Mouse (Mus musculus) kidney, adult 2 months (tissue): ENCODE data around the gene Olfr745. TPM values are rescaled to one million over a fixed set of nuclear protein-coding genes. Genes with fewer than 3 reads are reported as not detected.

Experiments used
- DNase-seq: peaks from one replicate; pipeline ENCODE4 v3.0.0; 2021
- H3K27ac ChIP-seq: fragments of 200-500 bp; 2 replicates; pipeline ENCODE4 v1.5.1; 2012; ENCODE audit warnings: low read depth, low read length, control low read depth, inconsistent platforms; ENCODE audit not compliant: insufficient read depth
- H3K27me3 ChIP-seq: fragments of 200-500 bp; replicated peaks from 2 replicates; pipeline ENCODE4 v1.6.1; 2012; ENCODE audit warnings: mild to moderate bottlenecking, moderate library complexity, low read length, inconsistent platforms; ENCODE audit not compliant: control insufficient read depth, insufficient read depth
- H3K36me3 ChIP-seq: fragments of 200-500 bp; 2 replicates; pipeline ENCODE4 v1.6.1; 2012; ENCODE audit warnings: mild to moderate bottlenecking, moderate library complexity, low read length, inconsistent platforms; ENCODE audit not compliant: control insufficient read depth, insufficient read depth
- H3K4me1 ChIP-seq: fragments of 200-500 bp; 2 replicates; pipeline ENCODE4 v1.6.1; 2011; ENCODE audit warnings: low read length; ENCODE audit not compliant: control insufficient read depth, insufficient read depth
- H3K4me3 ChIP-seq: fragments of 200-500 bp; 2 replicates; pipeline ENCODE4 v1.5.1; 2011; ENCODE audit warnings: mild to moderate bottlenecking, low read depth, low read length, control low read depth; ENCODE audit not compliant: insufficient read depth
- CTCF ChIP-seq: fragments of 200-500 bp; conservative IDR thresholded peaks from 2 replicates; pipeline ENCODE4 v1.5.1; 2011; ENCODE audit warnings: low read depth, mild to moderate bottlenecking, control low read depth, low read length, moderate library complexity, mixed read lengths; ENCODE audit not compliant: insufficient read depth, insufficient read length
- POLR2A ChIP-seq: fragments of 200-500 bp; IDR thresholded peaks from one replicate; pipeline ENCODE4 v1.6.1; 2011; ENCODE audit warnings: low read depth, low read length, control low read depth
- whole genome bisulfite sequencing: fragments of 180-500 bp; shearing (Covaris S2); methylation state at CpG from one replicate; pipeline ENCODE4 v1.1.7; 2018; 5-methylcytosine and 5-hydroxymethylcytosine counted together
- polyA plus RNA-seq: library from polyadenylated mRNA; depleted of rRNA; stranded (reverse); fragments of >200 nt; gene quantifications from 2 replicates; pipeline ENCODE4 v1.2.3, GENCODE M21; 2012; rRNA removed

Gene Olfr745
- not detected in 2 replicates for polyA plus RNA-seq

GRCm38 (mm10) chr14:50639088-50639487 is at the start of gene Olfr745:
Olfr745 (plus strand) TSS chr14:50639388.
- WGBS, result 67% methylated on average over 2 of the region's 2 CpGs

GRCm38 (mm10) chr14:50614579-50614978 is 24.6 kb upstream of the Olfr745 start, which contains the start of gene Olfr744:
Olfr744 (plus strand) TSS chr14:50614879.
- TF ChIP-seq CTCF, result no peak
- no peak for TF ChIP-seq POLR2A
- WGBS, result 90% methylated on average over 2 of the region's 2 CpGs
- Histone ChIP-seq H3K4me3 (no peak within 1 kb of the TSS), H3K27me3 (no peaks in the 10 kb centered on the region), H3K36me3 (no peaks in the 10 kb centered on the region), H3K27ac (no peak within 1 kb of the TSS), H3K4me1 (no peaks in the 10 kb centered on the region)
- no peak for DNase-seq

More at GRCm38 (mm10) chr14:50639088-50639487, at the start of gene Olfr745:
- Histone ChIP-seq H3K27ac (no peak within 1 kb of the TSS), H3K4me3 (no peak within 1 kb of the TSS), H3K27me3 (no peaks in the 10 kb centered on the region), H3K36me3 (no peaks in the 10 kb centered on the region), H3K4me1 (no peaks in the 10 kb centered on the region)
- TF ChIP-seq POLR2A, result no peak
- TF ChIP-seq CTCF, result no peak
- DNase-seq, result no peak

- no peaks in the 10 kb centered on the region for H3K27me3 ChIP-seq
- H3K36me3 ChIP-seq, result no peaks in the 10 kb centered on the region
- TF ChIP-seq CTCF (no peak), POLR2A (no peak)
- no peak for DNase-seq
- H3K4me1 ChIP-seq, result no peaks in the 10 kb centered on the region
- H3K4me3 ChIP-seq, result no peak within 1 kb of the TSS
- H3K27ac ChIP-seq, result no peak within 1 kb of the TSS
Observed at GRCm38 (mm10) chr14:50646783-50647182, 7.6 kb downstream of the Olfr745 start, which contains the start of gene Olfr746. Olfr746 (plus strand) TSS chr14:50647083.

- Histone ChIP-seq H3K27ac (no peak within 1 kb of the TSS), H3K4me1 (no peaks in the 10 kb centered on the region), H3K4me3 (no peak within 1 kb of the TSS), H3K27me3 (no peaks in the 10 kb centered on the region), H3K36me3 (no peaks in the 10 kb centered on the region)
- TF ChIP-seq CTCF (no peak), POLR2A (no peak)
- DNase-seq, result no peak
- 90% methylated on average over 3 of the region's 3 CpGs for WGBS
Observed at GRCm38 (mm10) chr14:50693106-50693505, 53.9 kb downstream of the Olfr745 start, which contains the start of gene Olfr747. Olfr747 (minus strand) TSS chr14:50693206.

Other genes with a start within 250 kb of the Olfr745 start
- gene Olfr738, start 231.8 kb upstream of the Olfr745 start, polyA plus RNA-seq, result not detected in 2 replicates
- gene Olfr739, start 220.8 kb upstream of the Olfr745 start, polyA plus RNA-seq, result not detected in 2 replicates
- gene Olfr740, start 193.8 kb upstream of the Olfr745 start, polyA plus RNA-seq, result not detected in 2 replicates
- gene Olfr741, start 166.7 kb upstream of the Olfr745 start, polyA plus RNA-seq, result not detected in 2 replicates
- not detected in 2 replicates for gene Olfr742, start 135.8 kb upstream of the Olfr745 start, polyA plus RNA-seq
- gene Olfr743, start 117.5 kb upstream of the Olfr745 start, polyA plus RNA-seq, result not detected in 2 replicates
- gene Olfr744, start 24.5 kb upstream of the Olfr745 start, polyA plus RNA-seq, result not detected in 2 replicates
- gene Olfr746, start 7.7 kb downstream of the Olfr745 start, polyA plus RNA-seq, result not detected in 2 replicates
- gene Olfr747, start 53.8 kb downstream of the Olfr745 start, polyA plus RNA-seq, result not detected in 2 replicates
- not detected in 2 replicates for gene Olfr748, start 68.0 kb downstream of the Olfr745 start, polyA plus RNA-seq
- not detected in 2 replicates for gene Olfr749, start 105.7 kb downstream of the Olfr745 start, polyA plus RNA-seq
- gene Ttc5, start 146.1 kb downstream of the Olfr745 start, polyA plus RNA-seq, result 24.5 and 25.8 TPM in 2 replicates
- gene Ccnb1ip1, start 168.3 kb downstream of the Olfr745 start, polyA plus RNA-seq, result not detected in 2 replicates
- gene Parp2, start 168.5 kb downstream of the Olfr745 start, polyA plus RNA-seq, result 12.0 and 12.6 TPM in 2 replicates
- 17.6 and 18.8 TPM in 2 replicates for gene Tep1, start 231.2 kb downstream of the Olfr745 start, polyA plus RNA-seq